Mouse (Mus musculus) liver, adult 2 months (tissue): ENCODE data around the gene Lmln.
A peak's percentile ranks its signal among the peaks of the same experiment; 100 is the strongest.

Experiments
- CTCF ChIP-seq: fragments of 200-500 bp; IDR thresholded peaks from 2 replicates; pipeline ENCODE4 v1.5.1; 2011; ENCODE audit warnings: low read depth, low read length, control low read depth
- POLR2A ChIP-seq: fragments of 200-500 bp; IDR thresholded peaks from 2 replicates; pipeline ENCODE4 v1.6.1; 2011; ENCODE audit warnings: low read length, control low read depth; ENCODE audit not compliant: insufficient read depth; ENCODE audit errors: extremely low read depth

GRCm38 (mm10) chr16:33169471-33170034, 107.2 kb downstream of the Lmln start:
- no peak for TF ChIP-seq CTCF
- peak; percentile 56; the same call in 1 of the 2 replicates for TF ChIP-seq POLR2A
